In the genomic region with DNA sequence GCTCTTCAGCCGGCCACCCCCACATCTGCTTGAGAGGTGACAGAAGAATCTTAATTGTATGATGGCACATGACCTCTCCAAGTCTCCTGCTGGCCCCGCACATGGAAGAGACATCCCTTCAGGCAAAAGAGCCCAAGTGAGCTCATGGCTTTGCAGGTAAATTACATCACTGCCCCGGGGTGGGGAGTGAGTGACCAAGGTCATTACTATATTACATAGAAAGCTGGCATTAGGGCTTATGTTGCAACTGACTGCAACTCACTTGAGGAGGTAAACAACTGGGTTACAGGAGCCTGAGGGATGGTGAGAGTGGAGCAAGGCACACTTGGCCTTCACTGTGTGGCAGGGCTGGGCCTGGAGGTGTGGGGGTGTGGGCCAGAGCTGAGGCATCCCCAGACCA, we compare ENCODE assay signal across 10 mouse cellular contexts.
"Had no signal": no experiment of that assay in that cellular context is flagged by ENCODE, and none has a peak within 500 bp of the region (broad histone marks: within the 10 kb centered on the region; RNA-seq: fewer than 3 reads in every experiment).

No protein-coding gene starts in this region.

- H3K4me2 ChIP-seq: heart, embryonic 12.5 days; hindbrain, embryonic 12.5 days; hindbrain, embryonic 14.5 days; intestine, embryonic 15.5 days; kidney, embryonic 15.5 days; limb, embryonic 13.5 days; limb, embryonic 15.5 days; liver, embryonic 12.5 days had no signal

- H3K27me3 ChIP-seq: heart, embryonic 12.5 days; hindbrain, embryonic 12.5 days; intestine, embryonic 15.5 days; kidney, embryonic 15.5 days; limb, embryonic 13.5 days; limb, embryonic 15.5 days; liver, embryonic 12.5 days had no signal

- H3K9me3 ChIP-seq: heart, embryonic 12.5 days; hindbrain, embryonic 10.5 days; hindbrain, embryonic 12.5 days; intestine, embryonic 15.5 days; kidney, embryonic 15.5 days; limb, embryonic 13.5 days; limb, embryonic 15.5 days; liver, embryonic 12.5 days had no signal

- H3K4me1 ChIP-seq: hindbrain, embryonic 10.5 days; hindbrain, embryonic 12.5 days; intestine, embryonic 15.5 days; limb, embryonic 13.5 days; limb, embryonic 15.5 days; liver, embryonic 12.5 days had no signal

- H3K4me3 ChIP-seq: heart, embryonic 12.5 days; hindbrain, embryonic 10.5 days; hindbrain, embryonic 12.5 days; intestine, embryonic 15.5 days; kidney, embryonic 15.5 days; limb, embryonic 13.5 days; limb, embryonic 15.5 days; liver, embryonic 12.5 days had no signal

- H3K27ac ChIP-seq: hindbrain, embryonic 10.5 days; hindbrain, embryonic 12.5 days; hindbrain, embryonic 14.5 days; intestine, embryonic 15.5 days; kidney, embryonic 15.5 days; kidney, postnatal 0 days; limb, embryonic 13.5 days; limb, embryonic 15.5 days; liver, embryonic 12.5 days had no signal
